Mouse (Mus musculus) forebrain, postnatal 0 days (tissue): ENCODE results near the gene Auts2. TPM values are rescaled to one million over a fixed set of nuclear protein-coding genes. Genes with fewer than 3 reads are reported as not detected.
A peak's percentile ranks its signal among the peaks of the same experiment; 100 is the strongest.

Source experiments
- ATAC-seq: fragments of 200-750 bp; cut with Nextera tagmentation; 2 replicates; pipeline ENCODE4 v1.8.0; 2017; ENCODE audit warnings: mild to moderate bottlenecking, moderate library complexity
- DNase-seq: peaks from one replicate; pipeline ENCODE4 v3.0.0-alpha.2; 2015
- H3K27ac ChIP-seq: fragments of 300-500 bp; sonication (generic); 2 replicates; pipeline ENCODE4 v1.5.1; 2014; ENCODE audit warnings: low read depth, mild to moderate bottlenecking, antibody characterized with exemption, low read length, moderate library complexity, mixed read lengths
- H3K27me3 ChIP-seq: fragments of 300-500 bp; sonication (generic); 2 replicates; pipeline ENCODE4 v1.6.1; 2014; ENCODE audit warnings: mild to moderate bottlenecking, low read length, mixed read lengths; ENCODE audit not compliant: insufficient read depth
- H3K36me3 ChIP-seq: fragments of 300-500 bp; sonication (generic); 2 replicates; pipeline ENCODE4 v1.6.1; 2014; ENCODE audit warnings: mild to moderate bottlenecking, moderate library complexity; ENCODE audit not compliant: insufficient read depth
- H3K4me1 ChIP-seq: fragments of 300-500 bp; sonication (generic); 2 replicates; pipeline ENCODE4 v1.6.1; 2014; ENCODE audit warnings: antibody characterized with exemption; ENCODE audit not compliant: insufficient read depth
- H3K4me2 ChIP-seq: fragments of 300-500 bp; sonication (generic); 2 replicates; pipeline ENCODE4 v1.6.1; 2014; ENCODE audit warnings: low read depth, mild to moderate bottlenecking, moderate library complexity
- H3K4me3 ChIP-seq: fragments of 300-500 bp; sonication (generic); 2 replicates; pipeline ENCODE4 v1.5.1; 2014; ENCODE audit warnings: low read depth, low read length, mixed read lengths
- H3K9ac ChIP-seq: fragments of 300-500 bp; sonication (generic); 2 replicates; pipeline ENCODE4 v1.6.1; 2014; ENCODE audit warnings: mild to moderate bottlenecking
- H3K9me3 ChIP-seq: fragments of 300-500 bp; sonication (generic); 2 replicates; pipeline ENCODE4 v1.6.1; 2016; ENCODE audit warnings: low read length
- CTCF ChIP-seq: sonication (generic); IDR thresholded peaks from 2 replicates; pipeline ENCODE4 v1.5.1; 2016; ENCODE audit warnings: antibody characterized with exemption, control low read depth, low read depth
- WGBS: fragments of 180-500 bp; shearing (Covaris S2); extraction: QIAGEN DNeasy Blood & Tissue Kit; methylation state at CpG from one replicate; pipeline ENCODE4 v1.1.7; 2014; 5-methylcytosine and 5-hydroxymethylcytosine counted together
- polyA plus RNA-seq: library from polyadenylated mRNA; unstranded; fragments of >200 nt; fragmentation: Nextera tagmentation; extraction: Ambion mirVana; gene quantifications from 2 replicates; pipeline ENCODE4 v1.2.1, GENCODE M21; 2015
- total RNA-seq: library from RNA; depleted of rRNA; stranded (reverse); fragments of >200 nt; gene quantifications from 2 replicates; pipeline ENCODE4 v1.2.3, GENCODE M21; 2014

The Auts2 gene
- total and polyA plus RNA-seq, 2 experiments from 2014 or later: 40.9 to 66.2 TPM

DNA sequence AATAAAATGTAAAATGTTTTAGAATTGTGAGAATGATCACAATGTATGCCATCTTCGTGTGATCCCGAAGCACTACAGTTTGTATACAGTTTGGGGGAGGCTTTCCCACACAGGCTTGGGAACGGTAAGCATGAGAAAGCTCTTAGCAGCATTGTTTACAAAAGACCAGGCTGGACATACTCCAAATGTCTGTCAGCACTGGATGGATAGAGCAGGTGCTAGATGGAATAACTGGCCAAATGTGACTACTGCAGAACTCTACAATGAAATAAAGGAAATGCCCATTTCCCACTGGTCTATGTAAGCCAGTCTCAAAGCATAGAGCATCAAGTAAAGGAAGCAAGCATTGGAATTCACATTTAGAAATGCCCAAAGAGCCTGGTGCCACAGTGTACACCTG is 1144.9 kb downstream of the Auts2 start:
- Histone ChIP-seq H3K36me3 (no peaks in the 10 kb centered on the region), H3K9me3 (no peaks in the 10 kb centered on the region), H3K4me1 (no peaks in the 10 kb centered on the region), H3K4me2 (no peak overlapping the region), H3K4me3 (no peak overlapping the region), H3K27me3 (no peaks in the 10 kb centered on the region), H3K27ac (no peak overlapping the region), H3K9ac (no peak overlapping the region)
- no peak for TF ChIP-seq CTCF
- 53% methylated on average over 3 of the region's 3 CpGs for WGBS
- ATAC-seq (no peak), DNase-seq (peak; percentile 35)

DNA sequence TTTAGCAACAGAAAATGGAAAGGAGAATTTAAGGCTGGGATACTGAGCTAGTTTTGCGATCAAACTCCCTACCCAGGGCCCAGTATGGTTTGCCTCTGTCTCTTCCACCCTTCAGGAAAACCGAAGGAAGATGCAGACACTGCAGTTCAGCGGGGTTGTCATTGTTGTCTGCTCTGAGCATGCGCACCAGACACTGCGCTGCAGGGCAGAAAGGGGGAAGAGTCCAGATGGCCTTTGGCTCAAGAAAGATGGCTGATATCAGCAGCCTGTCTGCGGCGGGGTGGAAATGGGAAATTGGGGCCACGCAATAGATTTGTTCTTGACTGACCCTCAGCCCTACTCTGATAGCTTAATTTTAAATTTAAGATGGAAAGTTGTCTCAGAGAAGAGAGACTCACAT is 1147.4 kb downstream of the Auts2 start:
- no peak overlapping the region for H3K27ac ChIP-seq
- H3K9me3 ChIP-seq: no peaks in the 10 kb centered on the region
- no peak for ATAC-seq
- no peaks in the 10 kb centered on the region for H3K36me3 ChIP-seq
- no peak for TF ChIP-seq CTCF
- DNase-seq: no peak
- H3K27me3 ChIP-seq: no peaks in the 10 kb centered on the region
- 82% methylated on average over 8 of the region's 8 CpGs for WGBS
- no peak overlapping the region for H3K4me3 ChIP-seq
- H3K4me1 ChIP-seq: no peaks in the 10 kb centered on the region
- no peak overlapping the region for H3K9ac ChIP-seq
- no peak overlapping the region for H3K4me2 ChIP-seq
